Mouse (Mus musculus) bone marrow macrophage, adult 2 months (primary cell): ENCODE data around the gene Numb.

Experiments used
- CTCF ChIP-seq: IDR thresholded peaks from 2 replicates; pipeline ENCODE4 v1.5.1; 2012; ENCODE audit warnings: low read depth, mild to moderate bottlenecking, low read length, moderate library complexity
- POLR2A ChIP-seq: IDR thresholded peaks from 2 replicates; pipeline ENCODE4 v1.6.1; 2012; ENCODE audit warnings: mild to moderate bottlenecking, low read depth, low read length, borderline replicate concordance

DNA sequence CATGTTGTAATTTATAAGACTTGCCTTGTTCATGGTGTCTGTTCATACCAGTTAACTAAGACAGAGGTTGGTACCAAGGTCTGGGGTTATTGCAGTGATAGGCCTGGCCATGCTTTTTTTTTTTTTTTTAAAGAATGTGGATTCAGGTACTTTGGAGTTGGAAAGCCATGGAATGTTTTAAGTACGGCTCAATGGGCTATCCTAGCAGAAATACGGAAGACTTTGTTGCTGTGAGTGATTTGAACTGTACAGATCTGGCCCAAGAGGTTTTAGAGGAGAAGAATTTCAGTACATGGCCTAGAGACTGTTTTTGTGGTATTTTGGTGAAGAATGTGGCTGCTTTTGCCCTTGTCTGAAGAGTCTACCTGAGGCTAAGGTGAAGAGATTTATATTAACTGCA, 63.7 kb downstream of the Numb start:
- TF ChIP-seq CTCF (no peak), POLR2A (no peak)
